Mouse (Mus musculus) brain, embryonic 14.5 days (tissue): ENCODE measurements at regions not wholly inside any gene's neighbourhood (a gene's known extent, or its start where the extent isn't known, plus 50 kb on each side); places are given as distances from the start of the nearest gene placed in this dataset.

ENCODE experiments used
- CTCF ChIP-seq: fragments of 200-500 bp; IDR thresholded peaks from 2 replicates; pipeline ENCODE4 v1.5.1; 2012; ENCODE audit warnings: inconsistent platforms, mild to moderate bottlenecking, moderate library complexity, borderline replicate concordance; ENCODE audit not compliant: insufficient read depth, insufficient read length; ENCODE audit errors: extremely low read depth
- POLR2A ChIP-seq: fragments of 200-500 bp; IDR thresholded peaks from 2 replicates; pipeline ENCODE4 v1.6.1; 2012; ENCODE audit warnings: mild to moderate bottlenecking, inconsistent platforms, borderline replicate concordance; ENCODE audit not compliant: poor library complexity, insufficient read depth, insufficient read length, severe bottlenecking; ENCODE audit errors: extremely low read depth

DNA sequence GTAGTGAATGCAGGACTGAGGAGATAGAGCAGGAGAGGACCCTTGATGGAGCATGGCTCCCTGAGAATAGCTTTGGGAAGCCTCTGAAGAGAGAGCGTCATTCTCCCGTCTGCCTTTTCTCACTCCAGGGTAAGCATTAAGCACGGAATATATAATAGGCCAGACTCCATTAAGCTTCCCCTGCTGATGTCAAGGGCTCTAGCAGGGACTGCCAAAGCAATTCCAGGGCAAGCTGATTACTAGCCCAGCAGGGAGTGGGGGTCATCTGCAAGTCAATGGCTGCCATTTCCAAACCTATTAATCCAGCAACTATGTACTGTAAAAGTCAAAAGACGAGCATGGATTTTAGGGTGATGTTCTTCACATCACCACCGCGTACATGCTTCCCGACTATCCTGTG lies 111.2 kb upstream of the Arl4c start:
- no peak for TF ChIP-seq CTCF
- no peak for TF ChIP-seq POLR2A
